Mouse (Mus musculus) brown adipose tissue, adult 24 weeks (tissue): ENCODE measurements at regions not wholly inside any gene's neighbourhood (a gene's known extent, or its start where the extent isn't known, plus 50 kb on each side); places are given as distances from the start of the nearest gene placed in this dataset.

ENCODE experiments used
- H3K27ac ChIP-seq: fragments of 200-500 bp; replicated peaks from 2 replicates; pipeline ENCODE4 v1.5.1; 2012; ENCODE audit warnings: low read depth, mild to moderate bottlenecking, low read length
- H3K4me1 ChIP-seq: fragments of 200-500 bp; 2 replicates; pipeline ENCODE4 v1.6.1; 2012; ENCODE audit warnings: low read length, mixed read lengths; ENCODE audit not compliant: control insufficient read depth, insufficient read depth, insufficient read length
- H3K4me3 ChIP-seq: fragments of 200-500 bp; 2 replicates; pipeline ENCODE4 v1.5.1; 2012; ENCODE audit warnings: low read depth, mild to moderate bottlenecking, low read length, moderate library complexity; ENCODE audit not compliant: insufficient read depth

- Histone ChIP-seq H3K4me1 (no peaks in the 10 kb centered on the region), H3K4me3 (no peak overlapping the region), H3K27ac (no peak overlapping the region)
Observed at GRCm38 (mm10) chrX:134890583-134890982, 74.0 kb downstream of the Nxf2 start.

DNA sequence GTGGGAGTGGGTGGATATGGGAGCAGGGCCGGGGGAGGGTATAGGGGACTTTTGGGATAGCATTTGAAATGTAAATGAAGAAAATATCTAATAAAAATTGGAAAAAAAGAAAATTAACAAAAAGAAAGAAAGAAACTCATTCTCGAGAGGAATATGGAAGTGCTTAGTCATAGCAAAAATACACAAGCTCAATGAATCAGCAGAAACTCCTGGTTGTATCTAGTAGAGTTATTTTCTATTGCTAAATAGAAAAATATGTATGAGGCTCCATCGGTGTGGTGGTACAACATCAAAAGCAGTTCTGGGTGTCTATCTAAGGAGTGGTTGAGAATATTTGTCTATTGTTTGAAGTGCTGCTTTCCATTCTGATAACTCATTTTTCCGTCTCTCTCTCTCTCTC is 74.9 kb downstream of the Nxf2 start:
- Histone ChIP-seq H3K4me1 (no peaks in the 10 kb centered on the region), H3K4me3 (no peak overlapping the region), H3K27ac (no peak overlapping the region)

DNA sequence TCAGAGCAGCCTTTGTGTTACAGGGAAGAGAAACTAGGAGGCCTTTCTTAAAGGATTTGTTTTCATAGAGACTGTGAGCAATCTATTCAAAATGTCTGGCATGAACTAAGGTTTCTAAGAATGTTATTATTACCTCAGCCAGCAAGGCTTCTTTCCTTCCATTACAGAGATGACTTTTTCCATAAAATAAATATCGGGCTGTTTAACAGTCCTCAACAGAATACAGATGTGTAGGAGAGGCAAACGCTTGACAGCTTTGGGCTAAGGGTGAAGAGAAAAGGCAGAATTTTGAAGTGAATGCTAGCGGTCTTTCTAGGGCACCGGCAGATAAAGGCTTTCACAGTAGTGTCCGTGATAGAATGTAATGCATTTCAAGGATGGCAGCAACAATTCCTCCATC is 73.3 kb upstream of the Armcx2 start:
- no peaks in the 10 kb centered on the region for H3K4me1 ChIP-seq
- H3K27ac ChIP-seq: 0 out of 2 replicates have a peak overlapping the region, but pooled peaks have one; percentile 11
- H3K4me3 ChIP-seq: no peak overlapping the region

DNA sequence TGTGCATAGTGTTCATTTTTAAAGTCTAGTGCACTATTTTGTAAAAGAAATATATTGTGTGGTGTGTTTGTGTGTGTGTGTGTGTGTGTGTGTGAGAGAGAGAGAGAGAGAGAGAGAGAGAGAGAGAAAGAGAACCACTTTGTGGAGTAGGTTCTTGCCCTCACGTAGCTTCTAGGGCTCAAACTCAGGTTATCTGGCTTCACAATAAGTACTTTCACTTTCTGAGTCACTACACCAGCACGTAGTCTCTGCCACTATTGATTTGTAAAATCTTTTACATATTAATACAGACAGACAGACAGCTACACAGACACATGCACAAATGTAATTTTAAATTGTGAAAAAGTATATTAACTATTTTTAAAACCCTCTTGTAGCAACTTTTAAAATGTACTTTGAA is 70.9 kb upstream of the Armcx2 start:
- H3K4me3 ChIP-seq: no peak overlapping the region
- H3K27ac ChIP-seq: no peak overlapping the region
- no peaks in the 10 kb centered on the region for H3K4me1 ChIP-seq

DNA sequence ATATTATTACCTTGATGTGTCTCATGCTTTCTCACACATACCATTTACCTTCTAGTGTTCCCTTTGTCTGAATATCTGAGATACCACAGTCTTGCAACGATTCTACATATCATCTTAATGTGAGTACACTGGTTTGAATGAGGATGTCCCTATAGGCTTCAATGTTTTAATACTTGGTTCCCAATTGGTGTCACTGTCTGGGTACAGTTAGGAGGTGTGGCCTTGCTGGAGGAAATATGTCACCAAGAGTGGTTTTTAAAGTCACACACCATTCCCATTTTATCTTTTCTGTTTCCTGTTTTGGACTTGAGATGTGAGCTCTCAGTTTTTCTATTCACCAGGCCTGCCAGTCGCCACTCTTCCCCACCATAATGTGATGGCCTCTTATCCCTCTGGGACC is 69.8 kb upstream of the Armcx2 start:
- Histone ChIP-seq H3K4me3 (no peak overlapping the region), H3K4me1 (no peaks in the 10 kb centered on the region), H3K27ac (no peak overlapping the region)

DNA sequence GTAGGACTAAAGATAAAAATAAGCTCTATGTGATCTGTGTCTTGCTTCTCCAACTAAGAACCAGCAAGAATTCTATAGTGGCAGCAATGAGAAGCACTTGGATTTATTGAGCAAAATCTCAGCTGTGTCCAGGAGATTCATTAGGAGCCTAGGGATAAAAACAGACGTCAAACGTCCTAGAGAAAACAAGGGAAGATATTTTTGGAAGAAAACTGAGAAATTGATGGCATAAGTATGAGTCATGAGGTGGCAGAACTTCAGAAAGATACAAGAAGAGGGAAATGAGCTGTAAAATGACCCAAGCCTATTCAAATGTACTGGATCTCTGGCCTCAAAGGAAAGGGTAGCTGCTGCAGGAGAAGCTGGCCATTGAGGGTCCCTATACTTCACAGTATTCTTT is 65.7 kb upstream of the Armcx2 start:
- Histone ChIP-seq H3K4me3 (no peak overlapping the region), H3K4me1 (no peaks in the 10 kb centered on the region), H3K27ac (no peak overlapping the region)

GRCm38 (mm10) chrX:134873651-134874050 is 64.6 kb upstream of the Armcx2 start:
- no peaks in the 10 kb centered on the region for H3K4me1 ChIP-seq

GRCm38 (mm10) chrX:134861641-134862040 is 52.6 kb upstream of the Armcx2 start:
- H3K27ac ChIP-seq: no peak overlapping the region
- H3K4me1 ChIP-seq: no peaks in the 10 kb centered on the region
- no peak overlapping the region for H3K4me3 ChIP-seq

More at GRCm38 (mm10) chrX:134873651-134874050, 64.6 kb upstream of the Armcx2 start:
- H3K27ac ChIP-seq: no peak overlapping the region
- no peak overlapping the region for H3K4me3 ChIP-seq
